Mouse (Mus musculus) liver, postnatal 0 days (tissue): ENCODE results near the gene Slc20a1.

Experiments
- CTCF ChIP-seq: sonication (generic); IDR thresholded peaks from 2 replicates; pipeline ENCODE4 v1.5.1; 2016; ENCODE audit warnings: antibody characterized with exemption, low read depth
- EP300 ChIP-seq: IDR thresholded peaks from 2 replicates; pipeline ENCODE4 v1.6.1; 2016; ENCODE audit warnings: antibody characterized with exemption, low read depth, mild to moderate bottlenecking

GRCm38 (mm10) chr2:129199328-129200085, 943 bp downstream of the Slc20a1 start:
- TF ChIP-seq CTCF (no peak), EP300 (no peak)
